Mouse (Mus musculus) layer of hippocampus, adult 2 months (tissue): ENCODE measurements around the gene Pigq. TPM values are rescaled to one million over a fixed set of nuclear protein-coding genes. Genes with fewer than 3 reads are reported as not detected.

Source experiments
- DNase-seq, 2 experiments: peaks; one replicate each; pipeline ENCODE4 v3.0.0; 2022; ENCODE audit warnings: low spot score in 2 of 2
- H3K27ac ChIP-seq: fragments of 200-600 bp; 2 replicates; pipeline ENCODE4 v1.8.1; 2022
- H3K4me3 ChIP-seq: fragments of 200-600 bp; 2 replicates; pipeline ENCODE4 v1.8.1; 2022; ENCODE audit warnings: mild to moderate bottlenecking
- CTCF ChIP-seq: fragments of 200-600 bp; conservative IDR thresholded peaks from 2 replicates; pipeline ENCODE4 v1.8.1; 2022; ENCODE audit warnings: antibody characterized with exemption, mild to moderate bottlenecking, moderate library complexity
- long read RNA-seq, 2 experiments: library from polyadenylated mRNA; stranded (forward); transcript quantifications; one replicate each; pipeline ENCODE4 v2.0.0; 2021; ENCODE audit warnings: borderline mapping rate in 2 of 2
- total RNA-seq, 2 experiments: library from RNA; stranded (reverse); gene quantifications; 2 replicates each; pipeline ENCODE4 v1.2.3; 2021

The Pigq gene
- 100 to 1,000 TPM; 120 TPM for total RNA-seq
- long read RNA-seq, experiment 1, transcript Pigq-201 (11 exons, 3,173 nt) = major isoform, 55 of 92 reads
- long read RNA-seq, experiment 1, partial matches to known transcripts = 6 of 92 reads
- long read RNA-seq, experiment 1, other reads (novel, unspliced or antisense) = 28 of 92 reads
- long read RNA-seq, experiment 2, transcript Pigq-201 (11 exons, 3,173 nt) = major isoform, 71 of 131 reads
- long read RNA-seq, experiment 2, partial matches to known transcripts = 17 of 131 reads
- long read RNA-seq, experiment 2, other reads (novel, unspliced or antisense) = 38 of 131 reads

DNA sequence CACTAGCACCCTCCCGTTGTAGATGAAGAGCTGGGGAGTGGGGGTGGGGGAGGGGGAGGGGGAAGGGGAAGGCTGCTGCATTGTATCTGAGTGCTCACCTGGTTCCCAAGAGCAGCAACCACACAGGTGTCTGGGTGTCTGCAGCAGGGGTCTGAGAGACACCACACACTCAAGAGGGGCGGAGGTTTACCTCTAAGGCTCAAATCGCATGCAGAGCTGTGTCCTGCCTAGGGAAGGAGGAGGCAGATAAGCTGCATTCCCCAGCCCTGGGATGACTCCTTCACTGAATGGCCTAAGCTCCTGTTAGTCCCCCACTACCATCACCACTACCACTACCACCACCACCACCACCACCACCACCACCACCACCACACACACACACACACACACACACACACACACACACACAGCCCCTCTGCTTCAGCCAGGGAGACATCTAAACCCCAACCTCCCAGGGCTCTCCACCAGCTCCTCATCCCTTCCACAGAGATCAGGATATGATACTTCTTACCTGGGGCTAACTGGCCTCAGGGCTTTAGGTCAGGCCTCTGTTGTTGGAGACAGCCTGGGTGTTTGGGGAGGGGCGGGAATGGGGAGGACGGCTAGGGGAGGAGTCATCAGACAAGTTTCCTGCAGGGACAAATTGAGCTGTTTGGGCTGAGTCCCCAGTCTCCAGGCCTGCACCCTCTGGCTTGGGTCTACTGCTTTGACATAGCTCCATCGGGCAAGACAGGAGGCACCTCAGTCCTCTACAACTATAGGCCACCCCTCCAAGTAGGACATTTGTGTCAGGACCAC, at the start of gene Pigq, which contains the start of gene Nhlrc4:
Gene Pigq, minus strand, starts transcription at position 571 of the 798 bp plus-strand sequence.
Gene Nhlrc4, minus strand, starts transcription at position 596 of the 798 bp plus-strand sequence.
- DNase-seq = no peak
- TF ChIP-seq CTCF = no peak
- Histone ChIP-seq H3K4me3 (no peak within 1 kb of the TSS), H3K27ac (no peak within 1 kb of the TSS; the same call in 1 of the 2 replicates)

DNA sequence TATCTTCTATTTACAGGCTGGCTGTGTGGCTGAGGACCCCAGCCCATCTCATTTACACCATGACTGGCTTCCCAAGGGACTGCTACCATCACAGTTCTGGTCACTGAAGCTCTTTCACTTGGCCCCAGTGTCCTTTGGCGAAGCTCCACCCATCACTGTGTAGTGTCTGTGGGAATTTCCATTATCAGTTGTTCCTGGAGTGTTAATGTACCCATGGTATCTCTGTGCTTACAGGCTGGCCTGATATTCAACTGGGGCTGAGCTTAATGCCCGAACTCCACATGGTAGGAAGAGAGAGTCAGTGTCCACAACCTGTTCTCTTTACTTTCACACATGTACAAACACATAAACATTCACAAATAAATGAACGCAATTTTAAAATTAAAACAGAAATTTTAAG, 48.8 kb upstream of the Pigq start:
- Histone ChIP-seq H3K4me3 (no peak overlapping the region), H3K27ac (no peak overlapping the region)
- DNase-seq = no peak
- no peak for TF ChIP-seq CTCF

DNA sequence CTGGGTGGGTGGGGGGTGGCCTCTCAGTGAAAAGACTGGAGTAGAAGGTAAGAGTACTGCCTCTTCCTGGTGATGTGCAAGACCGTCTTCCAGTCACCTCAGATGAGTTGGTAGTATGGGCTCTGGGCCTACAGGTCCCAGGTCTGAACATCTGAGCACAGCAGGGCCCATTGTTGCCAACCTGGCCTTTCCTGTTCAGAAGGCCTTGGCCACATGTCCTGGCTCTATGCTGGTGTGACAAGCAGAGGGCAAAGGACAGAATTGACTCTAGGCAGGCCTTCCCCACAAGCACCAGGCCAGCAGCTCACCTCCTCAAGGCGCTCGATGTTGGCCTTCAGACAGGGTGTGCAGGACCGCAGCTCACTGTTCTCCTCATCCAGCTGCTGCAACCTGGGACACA, 47.5 kb upstream of the Pigq start:
- H3K27ac ChIP-seq = no peak overlapping the region
- H3K4me3 ChIP-seq = no peak overlapping the region
- DNase-seq = no peak
- TF ChIP-seq CTCF = no peak

DNA sequence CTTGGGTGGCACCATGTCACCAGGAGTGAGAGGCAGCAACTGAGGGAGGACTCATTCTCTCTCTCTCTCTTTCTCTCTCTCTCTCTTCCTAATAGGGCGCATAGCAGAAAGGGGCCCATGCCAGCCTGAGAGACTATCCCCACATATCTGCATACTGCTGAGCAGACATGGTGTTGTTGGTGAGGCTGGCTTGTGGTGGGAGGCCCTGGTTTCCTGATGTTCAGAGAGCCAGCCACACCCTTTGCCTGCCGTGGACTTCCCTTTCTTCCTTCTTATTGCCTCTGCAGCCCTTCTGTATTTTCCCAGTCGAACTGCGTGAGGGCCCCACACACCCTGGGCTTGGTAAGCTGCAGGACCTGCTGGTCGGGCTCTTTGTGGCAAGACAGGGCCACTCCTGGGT, 45.6 kb upstream of the Pigq start:
- no peak for DNase-seq
- no peak overlapping the region for H3K27ac ChIP-seq
- no peak overlapping the region for H3K4me3 ChIP-seq
- no peak for TF ChIP-seq CTCF

DNA sequence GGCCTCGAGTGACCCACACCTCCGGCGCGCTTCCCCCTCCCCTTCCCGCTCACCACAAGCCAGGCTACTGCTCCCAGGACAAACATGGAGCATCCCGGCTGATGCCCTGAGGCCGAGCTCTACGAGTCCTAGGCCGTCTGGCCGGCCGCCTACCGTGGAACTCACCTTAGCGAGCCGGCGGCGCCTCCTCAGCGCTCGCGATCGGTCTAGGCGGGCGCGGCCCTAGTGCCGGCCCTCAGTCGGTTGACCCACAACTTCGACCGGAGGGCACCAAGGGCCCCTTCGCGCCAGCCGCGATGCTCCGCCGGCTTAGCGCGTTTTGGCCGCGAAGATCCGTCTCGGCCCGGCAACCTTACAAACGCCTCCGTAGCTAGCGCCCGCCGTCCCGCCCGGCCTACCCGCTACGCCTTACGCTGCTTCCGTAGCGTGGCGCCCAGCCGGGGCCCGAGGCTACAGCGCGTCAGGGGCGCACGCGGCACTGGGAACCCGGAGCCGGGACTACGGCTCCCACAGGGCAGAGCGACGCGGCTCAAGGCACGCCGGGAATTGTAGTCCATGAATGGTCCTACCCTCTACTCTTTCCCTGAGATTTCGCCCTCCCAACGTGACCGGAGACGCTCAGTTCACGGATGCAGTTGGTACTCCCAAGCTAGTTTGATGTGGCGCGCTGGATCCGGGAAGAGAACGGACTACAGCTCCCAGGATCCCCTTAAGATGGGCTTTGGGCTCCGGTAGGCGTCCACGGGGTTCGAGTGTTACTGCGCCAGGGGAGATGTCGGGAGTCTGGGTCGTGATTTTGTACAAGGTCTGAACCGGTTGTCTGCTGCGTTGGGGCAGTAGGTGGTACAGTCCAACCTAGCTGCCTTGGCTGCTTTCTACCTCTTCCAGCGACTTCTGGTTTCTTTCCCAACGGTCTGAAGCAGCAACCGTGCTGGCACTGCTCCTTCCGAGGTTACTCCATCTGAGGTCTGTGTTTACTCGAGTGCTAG, 40.9 kb upstream of the Pigq start, which contains the start of gene Capn15:
Gene Capn15, minus strand, starts transcription at position 491 of the 989 bp plus-strand sequence.
- peak; percentile 25 for TF ChIP-seq CTCF
- Histone ChIP-seq H3K4me3 (peak within 1 kb of the TSS; percentile 92), H3K27ac (peak within 1 kb of the TSS; percentile 96)
- peak; percentile 95 to 97 for DNase-seq

DNA sequence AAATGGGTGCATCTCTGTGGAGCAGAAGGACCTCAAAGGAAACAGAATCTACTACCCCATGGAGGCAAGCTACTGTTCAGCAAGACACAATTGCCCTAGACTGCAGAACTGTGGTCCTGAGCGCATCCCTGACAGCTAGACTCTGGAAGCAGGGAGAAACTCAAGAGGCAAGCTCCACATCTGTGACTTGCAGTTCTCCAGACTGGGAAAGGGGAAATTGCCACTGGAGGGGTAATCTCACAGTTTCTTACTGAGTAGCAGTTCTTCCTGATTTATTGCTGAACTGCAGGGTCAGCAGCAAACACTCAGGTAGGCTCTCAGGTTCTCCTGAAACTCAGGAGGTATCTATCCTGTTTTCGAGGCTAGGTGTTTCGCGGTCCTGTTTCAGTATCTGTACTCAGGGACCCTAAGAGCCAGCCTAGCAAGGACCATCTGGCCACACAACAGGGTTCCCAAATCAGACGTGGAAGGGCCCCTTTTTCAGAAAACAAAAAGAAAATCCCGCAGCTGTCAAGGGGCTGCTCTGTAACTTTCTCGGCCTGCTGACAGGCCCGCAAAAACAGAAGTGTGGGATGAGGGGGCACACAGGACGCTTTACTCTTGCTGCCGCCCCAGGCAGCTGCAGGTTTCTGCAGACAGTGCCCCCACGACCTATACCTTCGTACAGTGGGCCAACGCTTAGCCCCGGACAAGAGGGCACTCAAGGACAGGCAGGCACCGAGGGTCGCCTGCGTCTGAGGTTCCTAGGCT, 40.0 kb upstream of the Pigq start:
- no peak for DNase-seq
- Histone ChIP-seq H3K4me3 (peak overlapping the region; percentile 92), H3K27ac (peak overlapping the region; percentile 96)
- no peak for TF ChIP-seq CTCF

DNA sequence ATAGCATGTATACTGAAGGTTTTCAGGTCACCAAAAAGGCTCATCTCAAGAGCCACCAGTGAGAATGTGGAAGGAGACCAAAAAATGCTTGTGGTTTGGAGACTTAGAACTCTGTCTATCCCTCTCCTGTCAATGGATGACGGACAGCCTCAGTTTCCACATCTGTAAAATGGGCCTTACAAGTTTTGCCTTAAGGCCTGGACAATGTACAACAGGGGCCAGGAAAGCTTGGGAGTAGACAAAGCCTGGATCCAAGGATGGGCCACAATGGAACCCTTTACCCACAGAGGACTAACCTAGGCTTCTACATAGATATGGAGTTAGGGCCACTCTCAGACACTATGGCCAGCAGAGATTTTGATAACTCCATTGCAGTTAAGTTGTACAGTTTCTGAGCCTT, 39.3 kb upstream of the Pigq start:
- H3K4me3 ChIP-seq = peak overlapping the region; percentile 92
- H3K27ac ChIP-seq = no peak overlapping the region
- no peak for DNase-seq
- TF ChIP-seq CTCF = no peak

DNA sequence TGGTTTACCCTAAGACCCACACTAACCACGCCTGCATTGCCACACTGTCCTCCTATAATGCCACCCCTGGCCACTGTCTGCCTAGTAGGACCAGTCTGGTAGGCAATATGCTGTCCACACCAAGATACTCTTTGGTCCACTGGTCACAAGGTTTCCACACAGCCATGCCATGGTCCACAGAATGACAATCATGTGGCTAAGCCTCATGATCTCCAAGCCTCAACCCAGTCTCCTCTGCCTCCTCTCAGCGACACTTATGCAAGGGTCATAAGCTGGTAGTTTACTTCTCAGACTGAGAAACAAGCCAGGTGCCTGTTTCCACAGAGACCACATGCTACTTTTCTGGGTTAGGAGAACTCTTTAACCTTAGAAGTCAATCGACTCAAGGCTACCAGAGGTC, 38.2 kb upstream of the Pigq start:
- Histone ChIP-seq H3K4me3 (no peak overlapping the region), H3K27ac (no peak overlapping the region)
- no peak for TF ChIP-seq CTCF
- no peak for DNase-seq

DNA sequence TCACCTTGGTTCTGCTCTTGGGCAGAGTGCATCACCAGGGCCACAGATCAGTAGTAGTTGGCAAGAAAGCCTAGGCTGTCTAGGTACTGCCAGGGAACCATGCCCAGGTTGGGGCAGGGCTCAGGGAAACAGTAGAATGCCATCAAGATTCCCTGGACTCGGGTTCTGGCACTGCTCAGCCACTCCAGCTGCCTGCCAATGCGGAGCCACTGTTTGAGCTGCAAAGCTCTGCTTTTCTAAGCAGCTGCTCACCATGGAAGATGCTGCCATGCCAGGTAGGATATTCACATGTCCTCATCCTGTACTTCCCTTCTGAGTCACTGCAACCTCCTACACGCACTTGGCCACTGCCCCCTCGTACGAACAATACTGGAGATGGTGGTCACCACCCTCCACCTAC, 36.1 kb upstream of the Pigq start:
- no peak for TF ChIP-seq CTCF
- Histone ChIP-seq H3K27ac (0 out of 2 replicates have a peak overlapping the region, but pooled peaks have one; percentile 32), H3K4me3 (no peak overlapping the region)
- DNase-seq = no peak

DNA sequence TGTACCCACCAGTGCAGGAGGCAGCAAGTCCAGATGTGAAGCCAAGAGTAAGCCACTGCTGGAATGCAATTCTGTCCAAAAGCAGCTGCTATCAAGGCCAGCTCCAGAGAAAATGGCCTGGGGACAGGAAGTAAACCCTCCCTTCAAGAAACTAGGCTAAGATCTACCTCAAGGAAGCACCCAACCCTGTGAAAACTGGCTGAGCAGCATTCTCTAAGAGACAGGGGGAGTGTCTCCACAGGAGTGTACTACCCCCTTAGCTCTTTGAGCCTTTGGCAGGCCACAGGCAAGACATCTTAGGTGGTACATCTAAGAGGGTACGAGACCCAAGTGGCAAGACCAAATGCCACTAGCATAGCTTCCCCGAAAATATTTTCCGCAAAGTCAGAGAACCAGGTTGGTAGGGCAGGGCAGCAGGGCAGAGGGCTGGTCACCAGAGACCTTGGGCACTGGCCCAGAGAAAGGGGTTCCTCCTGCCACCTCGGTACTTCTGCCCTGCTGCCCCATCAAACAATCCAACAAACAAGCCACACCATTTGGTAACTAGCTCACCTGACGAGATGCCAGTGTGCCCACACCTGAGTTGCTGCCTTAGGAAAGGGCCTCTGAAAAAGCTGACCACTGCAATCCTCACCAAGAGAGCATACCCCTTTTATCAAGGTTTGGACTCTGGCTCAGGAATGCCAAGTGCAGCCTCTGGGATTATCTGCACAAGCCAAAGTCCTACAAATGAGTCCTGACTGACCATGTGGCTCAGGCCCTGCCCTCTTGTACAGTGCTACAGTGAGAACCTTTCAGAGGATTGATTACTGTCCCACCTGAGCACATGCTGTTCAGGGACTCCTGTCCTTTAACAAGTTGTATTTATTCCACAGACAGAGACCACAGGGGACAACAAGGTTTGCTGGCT, 35.3 kb upstream of the Pigq start:
- no peak overlapping the region for H3K27ac ChIP-seq
- H3K4me3 ChIP-seq = no peak overlapping the region
- no peak for TF ChIP-seq CTCF
- no peak for DNase-seq
